Mouse (Mus musculus): ENCODE measurements around the gene Zfp286. TPM values are rescaled to one million over a fixed set of nuclear protein-coding genes. Genes with fewer than 3 reads are reported as not detected.

Gene Zfp286
- 1 to 10 TPM; 1.5 to 2.7 TPM for polyA plus RNA-seq (2017; shearing (Covaris generic))

- ATAC-seq: peak; percentile 46
These were observed at the start of gene Zfp286 for GRCm38 (mm10) chr11:62788935-62789616. Gene Zfp286 (minus strand): TSS chr11:62789462.

DNA sequence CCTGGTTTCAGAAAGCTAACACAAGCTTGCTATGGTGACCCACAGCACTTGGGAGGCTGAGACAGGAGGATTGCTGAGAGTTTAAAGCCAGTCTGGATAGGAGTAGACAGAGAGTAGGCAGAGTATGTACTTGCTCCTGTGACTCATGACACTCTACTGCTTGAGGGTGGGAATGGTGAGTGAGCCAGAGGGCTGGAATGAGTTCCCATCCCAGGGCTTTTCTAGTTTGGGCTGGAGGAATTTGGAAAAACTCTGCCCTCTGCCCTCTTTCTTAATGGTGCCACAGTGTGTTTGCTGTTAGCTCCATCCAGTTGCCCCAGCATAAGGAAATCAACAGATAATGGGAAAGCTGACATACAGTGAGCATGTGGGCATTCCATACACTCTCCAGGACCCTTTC lies 42.6 kb upstream of the Zfp286 start:
- no peak for ATAC-seq

DNA sequence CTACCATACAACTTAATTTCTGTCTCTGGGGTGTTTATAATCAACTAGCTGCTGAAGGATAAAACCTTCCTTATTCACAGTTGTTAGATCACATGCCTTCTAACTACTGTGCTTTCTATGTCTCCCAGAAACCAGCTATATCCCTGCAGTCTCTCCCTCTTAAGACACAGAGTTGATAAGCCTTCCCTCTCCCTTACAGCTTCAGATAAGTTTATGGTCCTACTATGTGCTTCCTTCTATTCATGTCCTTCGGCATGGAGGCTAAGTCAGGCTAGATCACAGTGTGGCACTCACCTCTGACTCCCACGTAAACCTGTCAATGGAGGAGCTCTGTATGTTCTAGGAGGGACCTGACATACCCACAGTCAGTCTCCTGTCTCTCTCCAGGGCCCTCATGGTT lies 41.1 kb upstream of the Zfp286 start:
- no peak for ATAC-seq

- no peak for ATAC-seq
These were observed 38.6 kb upstream of the Zfp286 start for GRCm38 (mm10) chr11:62827911-62828310.

GRCm38 (mm10) chr11:62827135-62827534 lies 37.9 kb upstream of the Zfp286 start:
- ATAC-seq: no peak

- ATAC-seq: no peak
These were observed 37.0 kb upstream of the Zfp286 start for GRCm38 (mm10) chr11:62826106-62826733.

DNA sequence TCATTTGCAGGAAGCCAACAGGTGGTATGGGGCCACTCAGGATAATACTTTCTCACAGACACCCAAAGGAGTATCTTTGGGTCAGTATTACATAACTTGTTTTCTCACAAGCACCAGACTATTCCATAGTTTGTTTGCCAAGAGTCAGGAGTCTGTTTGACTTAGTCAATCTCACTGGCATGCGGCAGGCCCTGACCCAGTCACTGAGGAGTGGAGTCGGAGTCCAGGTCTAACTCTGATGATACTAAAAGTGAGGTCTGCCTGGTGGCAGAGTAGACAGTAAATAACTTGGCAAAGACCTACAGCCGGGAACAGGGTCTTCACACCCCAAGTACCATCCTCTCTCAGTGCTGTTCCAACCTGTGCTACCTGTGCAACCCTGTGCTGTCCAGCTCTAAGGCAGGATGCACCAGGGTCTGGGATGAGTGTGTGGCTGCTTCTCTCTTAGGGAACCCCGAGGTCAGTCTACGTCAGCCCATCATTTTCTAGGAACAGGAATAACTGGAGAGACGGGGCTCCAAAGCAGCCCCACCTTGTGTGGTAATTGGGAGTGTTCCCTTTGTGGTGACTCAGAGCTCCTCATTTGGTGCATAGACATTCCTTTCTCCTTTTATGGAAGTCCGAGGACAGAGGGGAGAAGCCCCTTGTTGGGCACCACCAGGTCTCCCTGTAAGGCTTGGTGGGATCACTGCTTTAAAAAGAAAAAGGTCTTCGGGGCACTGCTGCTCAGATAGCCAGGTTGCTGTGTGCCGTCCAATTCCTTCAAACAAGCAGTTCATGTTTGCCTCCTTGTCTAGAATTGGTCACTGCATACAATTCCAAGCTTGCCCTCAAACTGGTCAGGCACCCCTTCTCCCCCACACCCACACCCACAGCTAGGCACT lies 36.2 kb upstream of the Zfp286 start:
- no peak for ATAC-seq

DNA sequence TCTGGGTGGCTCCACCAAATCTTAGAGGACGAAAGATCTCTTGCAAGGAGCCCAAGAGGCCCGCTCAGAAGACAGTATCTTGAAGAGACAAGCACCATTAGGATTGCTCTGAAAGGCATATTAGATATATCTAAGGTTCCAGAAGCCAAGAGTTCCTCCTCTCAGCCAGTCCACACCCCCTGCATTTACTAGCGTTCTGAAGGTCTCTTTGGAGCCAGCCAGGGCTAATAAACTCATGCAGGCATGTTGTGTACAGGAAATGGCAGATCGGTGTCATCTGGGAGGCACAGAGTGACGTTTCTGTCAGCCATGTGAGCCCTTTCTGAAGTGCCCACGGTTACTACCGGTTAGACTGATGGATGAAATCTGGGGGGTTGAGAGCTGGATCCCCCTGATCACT lies 34.9 kb upstream of the Zfp286 start:
- ATAC-seq: peak; percentile 55

DNA sequence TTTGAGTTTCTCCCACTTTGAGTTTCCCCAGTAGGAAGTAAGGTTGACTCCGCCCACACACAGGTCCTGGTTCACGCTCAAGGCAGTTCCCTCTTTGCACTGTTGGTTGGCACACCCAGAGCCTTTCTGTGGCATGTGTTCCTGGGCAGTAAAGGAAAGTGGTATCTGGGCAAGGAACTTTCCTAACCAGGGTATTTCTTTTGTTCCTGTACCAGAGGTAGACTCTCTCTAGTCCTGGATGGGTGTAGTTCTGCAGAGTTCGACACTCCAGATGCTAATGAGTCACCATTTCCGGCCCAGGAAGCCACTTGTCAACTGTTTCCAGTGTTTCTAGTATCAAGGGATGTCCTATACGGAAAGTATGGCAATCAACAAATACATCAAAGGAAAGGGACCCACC lies 32.6 kb upstream of the Zfp286 start:
- ATAC-seq: peak; percentile 68

GRCm38 (mm10) chr11:62820661-62821437 lies 31.6 kb upstream of the Zfp286 start:
- no peak for ATAC-seq

DNA sequence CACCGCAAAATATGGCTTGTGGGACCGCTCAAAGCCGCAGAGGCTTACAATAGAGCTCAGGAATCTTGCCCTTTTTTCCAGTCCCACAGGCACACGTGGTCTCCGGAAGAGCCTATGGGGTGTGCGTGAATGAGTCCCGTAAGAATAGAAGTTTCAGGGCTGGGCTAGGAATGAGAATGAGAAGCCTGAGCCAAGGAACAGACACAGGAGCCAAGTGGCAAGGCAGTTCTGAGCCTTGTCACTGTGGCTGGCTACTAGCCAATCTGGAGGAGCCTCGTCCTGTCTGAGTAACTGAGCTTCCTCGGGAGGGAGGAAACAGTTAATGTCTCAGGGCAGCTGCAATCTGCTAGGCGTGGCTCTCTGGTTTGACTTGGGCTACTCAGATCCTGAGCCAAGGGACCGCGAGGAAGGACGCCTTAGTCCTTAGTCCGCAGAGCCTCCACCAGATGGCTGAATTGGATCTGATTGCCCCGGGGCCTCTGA lies 30.8 kb upstream of the Zfp286 start, which contains the start of gene Trim16:
Gene Trim16 (plus strand): TSS at position 173 of the 483 bp plus-strand sequence.
- peak; percentile 32 for ATAC-seq

DNA sequence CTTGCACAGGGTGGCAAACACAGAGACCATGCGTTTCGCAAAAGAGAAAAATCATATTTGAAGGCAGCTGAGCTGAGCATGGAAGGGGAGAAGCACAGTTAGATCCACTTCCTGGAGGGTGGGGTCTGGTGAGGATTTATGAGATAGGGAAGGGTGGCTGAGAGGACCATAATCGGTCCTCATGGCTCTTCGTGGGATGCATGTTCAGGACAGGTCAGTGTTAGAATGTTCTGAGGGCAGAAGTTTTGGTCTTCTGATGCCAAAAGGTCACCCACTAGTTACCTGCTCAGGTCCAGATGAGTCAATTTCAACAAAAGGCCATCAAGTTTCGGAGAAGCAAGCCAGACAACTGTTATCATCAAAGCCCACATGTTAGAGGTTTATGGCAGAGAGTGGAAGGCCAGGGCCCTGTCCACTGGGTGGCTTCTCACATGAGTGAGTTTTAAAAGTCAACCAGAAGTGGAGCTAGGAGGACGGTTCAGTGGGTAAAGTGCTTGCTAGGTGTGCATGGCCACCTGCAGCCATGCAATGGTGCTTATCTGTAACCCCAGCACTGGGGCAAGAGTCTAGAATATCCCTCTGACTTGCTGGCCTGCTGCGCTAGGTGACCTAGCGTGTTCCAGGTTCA lies 29.9 kb upstream of the Zfp286 start:
- ATAC-seq: no peak

DNA sequence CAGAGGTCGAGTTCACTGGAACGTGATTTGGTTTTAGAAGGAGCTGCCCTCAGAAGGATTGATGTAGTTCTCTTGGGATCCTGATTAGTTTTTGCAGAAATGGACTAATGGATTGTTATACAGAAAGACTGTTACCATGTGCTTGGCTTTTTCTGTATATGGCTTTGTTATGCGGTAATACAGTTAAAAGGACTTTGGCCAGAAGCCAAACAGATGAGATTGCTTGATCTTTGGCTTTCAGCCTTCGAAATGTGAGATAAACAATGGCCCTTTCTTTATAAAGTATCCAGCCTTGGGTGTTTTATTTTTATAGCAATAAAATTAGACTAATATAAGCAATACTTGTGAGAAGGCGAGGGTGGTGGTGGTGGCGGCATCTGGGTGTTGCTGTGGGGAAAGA lies 27.3 kb upstream of the Zfp286 start:
- no peak for ATAC-seq

DNA sequence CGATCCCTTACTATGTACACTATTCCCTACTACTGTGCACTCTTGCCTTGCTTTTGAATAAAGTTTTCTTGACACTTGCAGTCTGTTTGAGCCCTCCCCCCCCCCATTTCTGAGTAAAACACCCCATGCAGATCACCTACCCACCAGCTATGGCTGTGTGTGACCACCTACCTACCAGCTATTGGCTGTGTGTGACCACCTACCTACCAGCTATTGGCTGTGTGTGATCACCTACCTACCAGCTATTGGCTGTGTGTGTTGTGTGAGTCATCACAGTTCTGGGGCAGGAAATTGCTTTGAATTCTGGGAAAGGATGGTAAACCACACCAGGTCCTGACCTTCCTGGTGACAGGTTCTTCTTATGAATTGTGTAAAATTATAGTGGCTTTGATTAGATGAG lies 26.2 kb upstream of the Zfp286 start:
- peak; percentile 59 for ATAC-seq

- no peak for ATAC-seq
These were observed 25.4 kb upstream of the Zfp286 start for GRCm38 (mm10) chr11:62814625-62815024.

GRCm38 (mm10) chr11:62813970-62814624 lies 24.8 kb upstream of the Zfp286 start:
- ATAC-seq: no peak

GRCm38 (mm10) chr11:62813497-62813896 lies 24.2 kb upstream of the Zfp286 start:
- ATAC-seq: no peak

- ATAC-seq: no peak
These were observed 23.0 kb upstream of the Zfp286 start for GRCm38 (mm10) chr11:62812268-62812667.

- no peak for ATAC-seq
These were observed 19.9 kb upstream of the Zfp286 start for GRCm38 (mm10) chr11:62809201-62809600.

GRCm38 (mm10) chr11:62807965-62808364 lies 18.7 kb upstream of the Zfp286 start:
- ATAC-seq: no peak

- ATAC-seq: no peak
These were observed 14.9 kb upstream of the Zfp286 start for GRCm38 (mm10) chr11:62804119-62804518.

DNA sequence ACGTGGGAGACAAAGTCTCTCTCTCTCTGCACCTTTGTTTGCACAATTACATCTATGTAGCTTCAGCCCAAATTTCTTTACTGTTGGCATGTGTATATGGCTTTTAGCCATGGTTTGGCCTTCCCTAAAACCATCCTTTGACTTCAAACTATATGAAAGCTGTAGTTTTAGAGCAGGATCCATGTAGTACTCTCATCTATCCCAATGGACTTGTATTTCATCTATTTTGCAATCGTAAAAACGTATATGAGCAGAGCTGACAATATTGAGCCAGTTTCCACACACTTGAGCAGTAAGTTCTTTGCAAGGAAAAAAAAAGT lies 315 bp upstream of the Zfp286 start:
- no peak for ATAC-seq

All from activated CD4-positive, CD25-positive, alpha-beta regulatory T cell, adult 4 months (primary cell).